In the genomic region with DNA sequence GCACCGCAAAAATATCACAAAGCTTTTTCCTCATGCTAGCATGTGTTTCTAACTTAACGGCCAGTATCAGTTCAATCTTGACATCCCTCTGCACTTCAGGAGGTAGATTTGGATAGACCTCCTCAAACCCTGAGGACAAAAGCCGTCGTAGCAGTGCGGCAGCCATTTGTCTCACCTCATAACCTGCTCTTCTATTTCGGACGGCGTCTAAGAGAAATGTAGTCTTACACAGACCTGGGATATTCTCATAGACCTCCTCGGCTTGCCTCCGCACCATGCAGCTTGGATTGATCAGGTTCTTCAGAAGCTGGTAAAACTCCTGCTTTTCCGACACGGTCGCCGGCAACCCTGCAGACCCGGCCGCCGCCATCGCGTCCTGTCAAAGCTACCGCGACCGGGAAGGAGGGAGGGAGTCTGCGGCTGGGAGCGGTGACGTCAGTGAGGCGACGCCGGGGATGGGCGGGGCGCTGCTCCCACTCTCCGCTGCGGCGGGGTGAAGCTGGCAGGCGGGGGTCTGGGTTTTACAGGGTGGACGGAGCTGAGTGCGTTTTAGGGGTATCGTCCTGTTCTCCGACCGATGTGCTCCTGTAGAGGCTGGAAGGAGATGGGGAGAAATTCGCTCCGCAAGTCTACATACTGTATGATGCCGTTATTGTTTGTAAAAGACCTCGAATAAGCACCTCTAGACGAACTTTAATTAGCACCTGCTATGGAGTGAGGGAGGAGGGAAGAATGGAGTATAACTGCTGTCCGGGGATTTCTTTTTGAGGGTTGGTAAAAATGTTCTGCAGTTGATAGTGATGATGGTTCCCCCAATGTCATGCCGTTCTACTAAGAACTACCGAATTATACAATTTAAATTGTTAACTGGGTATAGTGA, we compare ENCODE assay signal across 8 mouse cellular contexts. TPM values are rescaled to one million over a fixed set of nuclear protein-coding genes. Genes with fewer than 3 reads are reported as not detected.
A peak's percentile ranks its signal among the peaks of the same experiment; 100 is the strongest.
DNase-seq lines count a peak whose midpoint lies in the region; ATAC-seq and TF ChIP-seq lines count a peak whose summit lies in the region.

A gene (minus strand): TSS at position 394 of the 880 bp plus-strand sequence.

- peak; percentile 20; the same call in 1 of the 2 replicates for TF ChIP-seq EP300 in ES-Bruce4 (IDR thresholded peaks at IDR 0.05; ENCODE audit: insufficient read depth, low read depth, low read length)
- TF ChIP-seq EP300 in heart, postnatal 0 days (IDR thresholded peaks at IDR 0.05; ENCODE audit: low read depth): no peak
- TF ChIP-seq EP300 in stomach, postnatal 0 days (optimal IDR thresholded peaks at IDR 0.05): no peak

- H3K4me1 ChIP-seq in ES-Bruce4 (ENCODE audit: control insufficient read depth, insufficient read depth, low read length): no peaks in the 10 kb centered on the region
- H3K4me1 ChIP-seq in forebrain, embryonic 12.5 days: peaks cover 30% of the 10 kb centered on the region
- peaks cover 5% of the 10 kb centered on the region for H3K4me1 ChIP-seq in heart, postnatal 0 days (ENCODE audit: control insufficient read depth, insufficient read depth)
- H3K4me1 ChIP-seq in liver, embryonic 16.5 days (ENCODE audit: control insufficient read depth, low read depth, low read length): peaks cover 8% of the 10 kb centered on the region
- peaks cover 16% of the 10 kb centered on the region for H3K4me1 ChIP-seq in neural tube, embryonic 12.5 days
- H3K4me1 ChIP-seq in stomach, postnatal 0 days (replicated peaks; ENCODE audit: control insufficient read depth, insufficient read depth): peaks cover 4% of the 10 kb centered on the region

- H3K27ac ChIP-seq in ES-Bruce4 (ENCODE audit: insufficient read depth, low read length): no peak within 1 kb of the TSS
- no peak within 1 kb of the TSS for H3K27ac ChIP-seq in forebrain, embryonic 12.5 days
- H3K27ac ChIP-seq in heart, postnatal 0 days (ENCODE audit: low read depth): peak within 1 kb of the TSS; percentile 53
- no peak within 1 kb of the TSS for H3K27ac ChIP-seq in liver, embryonic 16.5 days (ENCODE audit: low read length)
- H3K27ac ChIP-seq in neural tube, embryonic 12.5 days: no peak within 1 kb of the TSS
- peak within 1 kb of the TSS; percentile 49; the same call in 1 of the 2 replicates for H3K27ac ChIP-seq in stomach, postnatal 0 days (replicated peaks)

- peak within 1 kb of the TSS; percentile 52 for H3K9ac ChIP-seq in ES-Bruce4 (ENCODE audit: low read depth, poor library complexity, severe bottlenecking)
- H3K9ac ChIP-seq in forebrain, embryonic 12.5 days: peak within 1 kb of the TSS; percentile 78
- H3K9ac ChIP-seq in heart, postnatal 0 days (replicated peaks; ENCODE audit: low read depth, low read length): peak within 1 kb of the TSS; percentile 74
- peak within 1 kb of the TSS; percentile 64 for H3K9ac ChIP-seq in liver, embryonic 16.5 days (ENCODE audit: low read depth, low read length)
- peak within 1 kb of the TSS; percentile 73 for H3K9ac ChIP-seq in neural tube, embryonic 12.5 days
- H3K9ac ChIP-seq in stomach, postnatal 0 days (ENCODE audit: low read length): peak within 1 kb of the TSS; percentile 81

- DNase-seq in c-Kit-positive CD71-positive TER-119-positive erythroid progenitor cells, embryonic 14.5 days (ENCODE audit: low spot score): peak; percentile 80
- DNase-seq in heart, postnatal 0 days (ENCODE audit: low spot score): peak; percentile 89
- peak; percentile 95 for DNase-seq in kidney, postnatal 4 days
- DNase-seq in stomach, postnatal 0 days (ENCODE audit: low spot score): peak; percentile 92

- TF ChIP-seq POLR2A in ES-Bruce4 (IDR thresholded peaks at IDR 0.05; ENCODE audit: insufficient read depth, low read length): peak; percentile 83

- peak within 1 kb of the TSS; percentile 100 for H3K4me3 ChIP-seq in ES-Bruce4 (ENCODE audit: low read depth, low read length)
- H3K4me3 ChIP-seq in forebrain, embryonic 12.5 days (replicated peaks): peak within 1 kb of the TSS; percentile 64
- peak within 1 kb of the TSS; percentile 76 for H3K4me3 ChIP-seq in heart, postnatal 0 days (ENCODE audit: low read depth, low read length)
- H3K4me3 ChIP-seq in liver, embryonic 16.5 days (ENCODE audit: low read depth, low read length): peak within 1 kb of the TSS; percentile 67
- H3K4me3 ChIP-seq in neural tube, embryonic 12.5 days: peak within 1 kb of the TSS; percentile 64
- H3K4me3 ChIP-seq in stomach, postnatal 0 days (ENCODE audit: low read depth, low read length): peak within 1 kb of the TSS; percentile 73

- no peaks in the 10 kb centered on the region for H3K9me3 ChIP-seq in ES-Bruce4 (replicated peaks; ENCODE audit: control insufficient read depth, insufficient read depth, low read length, poor library complexity, severe bottlenecking)
- H3K9me3 ChIP-seq in forebrain, embryonic 12.5 days: no peaks in the 10 kb centered on the region
- no peaks in the 10 kb centered on the region for H3K9me3 ChIP-seq in heart, postnatal 0 days (replicated peaks; ENCODE audit: control insufficient read depth, low read length)
- H3K9me3 ChIP-seq in liver, embryonic 16.5 days (replicated peaks; ENCODE audit: control insufficient read depth, low read length): no peaks in the 10 kb centered on the region
- H3K9me3 ChIP-seq in neural tube, embryonic 12.5 days: no peaks in the 10 kb centered on the region
- H3K9me3 ChIP-seq in stomach, postnatal 0 days (ENCODE audit: control insufficient read depth, low read length): no peaks in the 10 kb centered on the region

- peaks cover 4% of the 10 kb centered on the region; the same call in 1 of the 2 replicates for H3K36me3 ChIP-seq in ES-Bruce4 (ENCODE audit: control insufficient read depth, insufficient read depth, low read length, poor library complexity, severe bottlenecking)
- H3K36me3 ChIP-seq in forebrain, embryonic 12.5 days (replicated peaks): peaks cover 26% of the 10 kb centered on the region
- peaks cover 26% of the 10 kb centered on the region for H3K36me3 ChIP-seq in heart, postnatal 0 days (replicated peaks; ENCODE audit: control insufficient read depth, insufficient read depth, low read length)
- peaks cover 8% of the 10 kb centered on the region for H3K36me3 ChIP-seq in liver, embryonic 16.5 days (ENCODE audit: control insufficient read depth, insufficient read depth)
- peaks cover 23% of the 10 kb centered on the region for H3K36me3 ChIP-seq in neural tube, embryonic 12.5 days
- no peaks in the 10 kb centered on the region; the same call in 1 of the 2 replicates for H3K36me3 ChIP-seq in stomach, postnatal 0 days (ENCODE audit: control insufficient read depth, insufficient read depth, low read length)

- peak; percentile 97 for ATAC-seq in forebrain, embryonic 12.5 days (ENCODE audit: low FRiP score)
- peak; percentile 99 for ATAC-seq in heart, postnatal 0 days (ENCODE audit: insufficient read depth, low read depth)
- ATAC-seq in liver, embryonic 16.5 days (ENCODE audit: low read depth): peak; percentile 99
- peak; percentile 98 for ATAC-seq in neural tube, embryonic 12.5 days (ENCODE audit: low FRiP score, low read depth)
- ATAC-seq in stomach, postnatal 0 days (ENCODE audit: low FRiP score, low TSS enrichment): peak; percentile 96

- peak within 1 kb of the TSS; percentile 65 for H3K4me2 ChIP-seq in forebrain, embryonic 12.5 days
- peak within 1 kb of the TSS; percentile 75 for H3K4me2 ChIP-seq in heart, postnatal 0 days (ENCODE audit: low read depth, low read length)
- H3K4me2 ChIP-seq in liver, embryonic 16.5 days (ENCODE audit: low read depth, low read length): peak within 1 kb of the TSS; percentile 96
- H3K4me2 ChIP-seq in neural tube, embryonic 12.5 days (replicated peaks): peak within 1 kb of the TSS; percentile 74
- peak within 1 kb of the TSS; percentile 79 for H3K4me2 ChIP-seq in stomach, postnatal 0 days (replicated peaks; ENCODE audit: low read depth)

- H3K27me3 ChIP-seq in ES-Bruce4 (ENCODE audit: control insufficient read depth, insufficient read depth, low read length, poor library complexity, severe bottlenecking): no peaks in the 10 kb centered on the region
- no peaks in the 10 kb centered on the region; the same call in 1 of the 2 replicates for H3K27me3 ChIP-seq in forebrain, embryonic 12.5 days
- H3K27me3 ChIP-seq in heart, postnatal 0 days (ENCODE audit: control insufficient read depth, insufficient read depth, low read length): no peaks in the 10 kb centered on the region
- H3K27me3 ChIP-seq in liver, embryonic 16.5 days (ENCODE audit: control insufficient read depth, insufficient read depth, low read depth, low read length): no peaks in the 10 kb centered on the region
- no peaks in the 10 kb centered on the region for H3K27me3 ChIP-seq in neural tube, embryonic 12.5 days (replicated peaks)
- no peaks in the 10 kb centered on the region; the same call in 1 of the 2 replicates for H3K27me3 ChIP-seq in stomach, postnatal 0 days (ENCODE audit: control insufficient read depth, insufficient read depth, low read length)

- TF ChIP-seq CTCF in ES-Bruce4 (IDR thresholded peaks at IDR 0.05; ENCODE audit: low read depth, low read length): no peak
- no peak for TF ChIP-seq CTCF in heart, postnatal 0 days (IDR thresholded peaks at IDR 0.05; ENCODE audit: low read depth)
- no peak for TF ChIP-seq CTCF in stomach, postnatal 0 days (IDR thresholded peaks at IDR 0.05; ENCODE audit: low read depth)

- under 1% methylated on average over 47 of the region's 47 CpGs for WGBS in forebrain, embryonic 12.5 days
- WGBS in heart, postnatal 0 days: under 1% methylated on average over 47 of the region's 47 CpGs
- 1% methylated on average over 47 of the region's 47 CpGs for WGBS in liver, embryonic 16.5 days (ENCODE audit: insufficient replicate concordance)
- 1% methylated on average over 47 of the region's 47 CpGs for WGBS in neural tube, embryonic 12.5 days
- under 1% methylated on average over 47 of the region's 47 CpGs for WGBS in stomach, postnatal 0 days

RNA-seq across cellular contexts. Expression of the gene that starts here (rescaled TPM):
- 7.5 and 9.9 TPM in 2 replicates for polyA plus RNA-seq in ES-Bruce4 (2011; ENCODE audit: insufficient read depth, insufficient read length, low read depth, missing spikeins)
- 38.2 and 40.7 TPM in 2 replicates for polyA plus RNA-seq in forebrain, embryonic 12.5 days (2016; fragmentation: Nextera tagmentation; extraction: Ambion mirVana)
- 10.8 and 12.9 TPM in 2 replicates for total RNA-seq in heart, postnatal 0 days (2014; rRNA removed; ENCODE audit: low replicate concordance)
- polyA plus RNA-seq in heart, postnatal 0 days (2015; fragmentation: Nextera tagmentation; extraction: Ambion mirVana): 11.4 and 13.4 TPM in 2 replicates
- polyA plus RNA-seq in liver, embryonic 16.5 days (2015; fragmentation: Nextera tagmentation; extraction: Ambion mirVana): 5.2 and 6.0 TPM in 2 replicates
- 41.8 and 41.9 TPM in 2 replicates for polyA plus RNA-seq in neural tube, embryonic 12.5 days (2016; fragmentation: Nextera tagmentation; extraction: Ambion mirVana)
- 7.4 and 7.8 TPM in 2 replicates for polyA plus RNA-seq in stomach, postnatal 0 days (2015; fragmentation: Nextera tagmentation; extraction: Ambion mirVana)

Comparison
In these comparisons a context has a peak if more than half of its experiments do, and no peak if none do; other contexts are left out.
1. H3K27ac ChIP-seq: peak in heart, postnatal 0 days (single experiment) and stomach, postnatal 0 days (single experiment); none in ES-Bruce4 (single experiment), forebrain, embryonic 12.5 days (single experiment), liver, embryonic 16.5 days (single experiment) and neural tube, embryonic 12.5 days (single experiment).
2. Peak in every context shown above with its lines, with median percentiles within 50 percentile points of each other: H3K4me3 ChIP-seq, H3K9ac ChIP-seq, DNase-seq, ATAC-seq and H3K4me2 ChIP-seq.